Mouse (Mus musculus) embryonic facial prominence, embryonic 14.5 days (tissue): ENCODE results near the gene Chga. TPM values are rescaled to one million over a fixed set of nuclear protein-coding genes. Genes with fewer than 3 reads are reported as not detected.

Experiments
- ATAC-seq: fragments of 200-750 bp; cut with Nextera tagmentation; 2 replicates; pipeline ENCODE4 v1.8.0; 2017; ENCODE audit warnings: low read depth, moderate number of reproducible peaks, moderate TSS enrichment
- DNase-seq: peaks from one replicate; pipeline ENCODE4 v3.0.0-alpha.2; 2015; ENCODE audit warnings: low spot score
- H3K27ac ChIP-seq: fragments of 300-500 bp; sonication (generic); replicated peaks from 2 replicates; pipeline ENCODE4 v1.5.1; 2014; ENCODE audit warnings: low read depth, mild to moderate bottlenecking, low read length, moderate library complexity
- H3K27me3 ChIP-seq: fragments of 300-500 bp; sonication (generic); replicated peaks from 2 replicates; pipeline ENCODE4 v1.6.1; 2014; ENCODE audit warnings: low read length; ENCODE audit not compliant: control insufficient read depth, insufficient read depth
- H3K36me3 ChIP-seq: fragments of 300-500 bp; sonication (generic); 2 replicates; pipeline ENCODE4 v1.6.1; 2014; ENCODE audit warnings: low read length, mixed read lengths; ENCODE audit not compliant: control insufficient read depth, insufficient read depth
- H3K4me1 ChIP-seq: fragments of 300-500 bp; sonication (generic); 2 replicates; pipeline ENCODE4 v1.6.1; 2014; ENCODE audit warnings: antibody characterized with exemption, low read length; ENCODE audit not compliant: control insufficient read depth, insufficient read depth
- H3K4me2 ChIP-seq: fragments of 300-500 bp; sonication (generic); 2 replicates; pipeline ENCODE4 v1.6.1; 2014; ENCODE audit warnings: low read depth, mild to moderate bottlenecking, low read length, moderate library complexity, mixed read lengths
- H3K4me3 ChIP-seq: fragments of 300-500 bp; sonication (generic); 2 replicates; pipeline ENCODE4 v1.5.1; 2014; ENCODE audit warnings: low read depth, mild to moderate bottlenecking, low read length
- H3K9ac ChIP-seq: fragments of 300-500 bp; sonication (generic); 2 replicates; pipeline ENCODE4 v1.6.1; 2014; ENCODE audit warnings: low read depth, mild to moderate bottlenecking, low read length, moderate library complexity, mixed read lengths
- H3K9me3 ChIP-seq: fragments of 300-500 bp; sonication (generic); 2 replicates; pipeline ENCODE4 v1.6.1; 2016; ENCODE audit warnings: low read length; ENCODE audit not compliant: control insufficient read depth
- WGBS: fragments of 180-500 bp; shearing (Covaris S2); extraction: QIAGEN DNeasy Blood & Tissue Kit; methylation state at CpG from one replicate; pipeline ENCODE4 v1.1.7; 2014; 5-methylcytosine and 5-hydroxymethylcytosine counted together
- polyA plus RNA-seq: library from polyadenylated mRNA; unstranded; fragments of >200 nt; fragmentation: Nextera tagmentation; extraction: Ambion mirVana; gene quantifications from 2 replicates; pipeline ENCODE4 v1.2.1, GENCODE M21; 2014

Chga gene
- polyA plus RNA-seq, 1 experiment from 2014 or later: 22.2 TPM

- no peak overlapping the region for H3K4me2 ChIP-seq
- H3K27me3 ChIP-seq: no peaks in the 10 kb centered on the region
- H3K9me3 ChIP-seq: no peaks in the 10 kb centered on the region
- no peak overlapping the region for H3K27ac ChIP-seq
- H3K4me1 ChIP-seq: no peaks in the 10 kb centered on the region
- WGBS: 65% methylated on average over 11 of the region's 11 CpGs
- H3K36me3 ChIP-seq: peaks cover 10% of the 10 kb centered on the region; the same call in 1 of the 2 replicates
- no peak for ATAC-seq
- DNase-seq: no peak
- no peak overlapping the region for H3K4me3 ChIP-seq
- H3K9ac ChIP-seq: no peak overlapping the region
Measured at GRCm38 (mm10) chr12:102582441-102582840, 27.7 kb downstream of the Chga start.

- WGBS: 90% methylated on average over 3 of the region's 3 CpGs
Measured at GRCm38 (mm10) chr12:102585390-102585789, 30.6 kb downstream of the Chga start.

GRCm38 (mm10) chr12:102586286-102586881 is 31.6 kb downstream of the Chga start:
- Histone ChIP-seq H3K9me3 (no peaks in the 10 kb centered on the region), H3K4me3 (no peak overlapping the region), H3K27me3 (no peaks in the 10 kb centered on the region), H3K9ac (no peak overlapping the region), H3K36me3 (0 out of 2 replicates have a peak, but pooled peaks cover 7% of the 10 kb centered on the region), H3K4me1 (no peaks in the 10 kb centered on the region), H3K27ac (no peak overlapping the region), H3K4me2 (no peak overlapping the region)
- WGBS: 80% methylated on average over 9 of the region's 9 CpGs
- DNase-seq (no peak), ATAC-seq (no peak)

More at GRCm38 (mm10) chr12:102585390-102585789, 30.6 kb downstream of the Chga start:
- Histone ChIP-seq H3K4me3 (no peak overlapping the region), H3K4me2 (no peak overlapping the region), H3K36me3 (0 out of 2 replicates have a peak, but pooled peaks cover 7% of the 10 kb centered on the region), H3K27ac (no peak overlapping the region), H3K27me3 (no peaks in the 10 kb centered on the region), H3K9me3 (no peaks in the 10 kb centered on the region), H3K9ac (no peak overlapping the region), H3K4me1 (no peaks in the 10 kb centered on the region)
- DNase-seq (no peak), ATAC-seq (no peak)

- H3K36me3 ChIP-seq: 0 out of 2 replicates have a peak, but pooled peaks cover 7% of the 10 kb centered on the region
- no peak overlapping the region for H3K4me2 ChIP-seq
- DNase-seq (no peak), ATAC-seq (no peak)
- no peak overlapping the region for H3K27ac ChIP-seq
- H3K4me1 ChIP-seq: no peaks in the 10 kb centered on the region
- H3K9ac ChIP-seq: no peak overlapping the region
- no peak overlapping the region for H3K4me3 ChIP-seq
- no peaks in the 10 kb centered on the region for H3K27me3 ChIP-seq
- no peaks in the 10 kb centered on the region for H3K9me3 ChIP-seq
- 86% methylated on average over 8 of the region's 8 CpGs for WGBS
Measured at GRCm38 (mm10) chr12:102587106-102587505, 32.3 kb downstream of the Chga start.

- Histone ChIP-seq H3K4me1 (no peaks in the 10 kb centered on the region), H3K27me3 (no peaks in the 10 kb centered on the region), H3K4me3 (no peak overlapping the region), H3K36me3 (no peaks in the 10 kb centered on the region), H3K27ac (no peak overlapping the region), H3K4me2 (no peak overlapping the region), H3K9ac (no peak overlapping the region), H3K9me3 (no peaks in the 10 kb centered on the region)
- no peak for ATAC-seq
- no peak for DNase-seq
- 85% methylated on average over 17 of the region's 17 CpGs for WGBS
Measured at GRCm38 (mm10) chr12:102590711-102591360, 36.1 kb downstream of the Chga start.

GRCm38 (mm10) chr12:102593699-102594098 is 38.9 kb downstream of the Chga start:
- Histone ChIP-seq H3K4me3 (no peak overlapping the region), H3K36me3 (peaks cover 3% of the 10 kb centered on the region; the same call in 1 of the 2 replicates), H3K27me3 (no peaks in the 10 kb centered on the region), H3K27ac (no peak overlapping the region), H3K4me1 (no peaks in the 10 kb centered on the region), H3K9ac (no peak overlapping the region), H3K4me2 (no peak overlapping the region), H3K9me3 (peaks cover 6% of the 10 kb centered on the region)
- ATAC-seq (peak; percentile 69), DNase-seq (peak; percentile 64)
- WGBS: 48% methylated on average over 9 of the region's 9 CpGs

- Histone ChIP-seq H3K4me1 (0 out of 2 replicates have a peak, but pooled peaks cover 3% of the 10 kb centered on the region), H3K9me3 (peaks cover 7% of the 10 kb centered on the region), H3K9ac (no peak overlapping the region), H3K4me2 (no peak overlapping the region), H3K27ac (no peak overlapping the region), H3K36me3 (peaks cover 3% of the 10 kb centered on the region; the same call in 1 of the 2 replicates), H3K27me3 (no peaks in the 10 kb centered on the region), H3K4me3 (no peak overlapping the region)
- 73% methylated on average over 9 of the region's 9 CpGs for WGBS
- DNase-seq (no peak), ATAC-seq (no peak)
Measured at GRCm38 (mm10) chr12:102594627-102595026, 39.9 kb downstream of the Chga start.

GRCm38 (mm10) chr12:102596410-102596809 is 41.6 kb downstream of the Chga start:
- peaks cover 3% of the 10 kb centered on the region; the same call in 1 of the 2 replicates for H3K36me3 ChIP-seq
- H3K4me1 ChIP-seq: peaks cover 21% of the 10 kb centered on the region
- H3K27me3 ChIP-seq: no peaks in the 10 kb centered on the region
- H3K9ac ChIP-seq: no peak overlapping the region
- no peak for DNase-seq
- peaks cover 7% of the 10 kb centered on the region for H3K9me3 ChIP-seq
- no peak overlapping the region for H3K27ac ChIP-seq
- ATAC-seq: no peak
- WGBS: 76% methylated on average over 7 of the region's 7 CpGs
- H3K4me2 ChIP-seq: no peak overlapping the region
- H3K4me3 ChIP-seq: no peak overlapping the region
